Mouse (Mus musculus) CH12.LX (cell line): ENCODE measurements around the gene Clk2.

Source experiments
- CTCF ChIP-seq, 2 experiments: IDR thresholded peaks in 1 of 2; conservative IDR thresholded peaks in 1 of 2; 2 replicates each; pipeline ENCODE4 v1.5.1; 2011 to 2012; ENCODE audit warnings: low read depth in 2 of 2, low read length in 2 of 2, improper control_type of control experiment in 1 of 2, inconsistent platforms in 1 of 2, mild to moderate bottlenecking in 1 of 2, moderate library complexity in 1 of 2
- E2F4 ChIP-seq: IDR thresholded peaks from 2 replicates; pipeline ENCODE4 v1.6.1; 2011; ENCODE audit warnings: low read depth, low read length, improper control_type of control experiment; ENCODE audit not compliant: insufficient replicate concordance
- ELF1 ChIP-seq: IDR thresholded peaks from 2 replicates; pipeline ENCODE4 v1.6.1; 2014; ENCODE audit warnings: low read depth, mild to moderate bottlenecking, inconsistent platforms, low read length, improper control_type of control experiment
- EP300 ChIP-seq: IDR thresholded peaks from 2 replicates; pipeline ENCODE4 v1.6.1; 2011; ENCODE audit warnings: low read length, improper control_type of control experiment
- ETS1 ChIP-seq: conservative IDR thresholded peaks from 2 replicates; pipeline ENCODE4 v1.6.1; 2012; ENCODE audit warnings: low read depth, mild to moderate bottlenecking, inconsistent platforms, low read length, improper control_type of control experiment, moderate library complexity
- JUN ChIP-seq: IDR thresholded peaks from 2 replicates; pipeline ENCODE4 v1.6.1; 2011; ENCODE audit warnings: low read depth, mild to moderate bottlenecking, low read length, improper control_type of control experiment, moderate library complexity; ENCODE audit not compliant: insufficient read depth
- MAZ ChIP-seq: IDR thresholded peaks from 2 replicates; pipeline ENCODE4 v1.6.1; 2012; ENCODE audit warnings: low read depth, mild to moderate bottlenecking, inconsistent platforms, low read length, improper control_type of control experiment, moderate library complexity
- TBP ChIP-seq: conservative IDR thresholded peaks from 2 replicates; pipeline ENCODE4 v1.6.1; 2011; ENCODE audit warnings: low read depth, low read length, improper control_type of control experiment
- USF1 ChIP-seq: IDR thresholded peaks from 2 replicates; pipeline ENCODE4 v1.6.1; 2014; ENCODE audit warnings: low read depth, mild to moderate bottlenecking, inconsistent platforms, low read length, improper control_type of control experiment

DNA sequence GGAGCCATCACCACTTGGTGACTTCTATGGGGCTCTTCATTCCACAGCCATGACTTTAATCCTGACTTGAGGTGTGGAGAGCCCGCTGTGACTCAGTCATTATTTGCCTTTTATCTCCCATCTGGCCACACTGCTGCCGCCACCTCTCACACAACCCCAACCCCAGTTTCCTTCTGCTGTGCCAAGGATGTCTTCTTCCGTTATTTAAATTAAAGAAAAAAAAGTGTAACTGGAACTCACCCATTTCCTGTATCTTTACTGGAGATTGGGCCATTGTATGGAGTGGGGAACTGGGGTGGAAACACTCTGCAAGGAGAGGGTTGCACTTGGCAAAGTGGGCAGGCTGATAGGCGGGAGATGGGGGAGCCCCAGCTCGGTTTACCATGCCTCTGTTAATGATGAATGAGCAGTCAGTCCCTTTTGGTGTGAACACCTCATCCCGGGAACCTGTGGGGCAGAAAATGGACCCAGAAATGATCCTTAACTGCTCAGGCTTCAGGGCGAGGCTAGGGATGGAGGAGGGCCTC lies 18.0 kb downstream of the Clk2 start:
- TF ChIP-seq E2F4 (no peak), JUN (no peak), MAZ (no peak), TBP (no peak), EP300 (no peak), ETS1 (no peak), ELF1 (no peak), CTCF (conservative IDR thresholded peaks at IDR 0.05 in 1 of 2, IDR thresholded peaks at IDR 0.05 in 1 of 2; ENCODE audit: low read depth in 2 of 2, low read length in 2 of 2) (no peak), USF1 (no peak)
